Mouse (Mus musculus): Measurements from ENCODE around the gene Mlkl. TPM values are rescaled to one million over a fixed set of nuclear protein-coding genes. Genes with fewer than 3 reads are reported as not detected.
A peak's percentile ranks its signal among the peaks of the same experiment; 100 is the strongest.

Gene Mlkl
- polyA plus RNA-seq, 1 experiment from 2014 or later: 13.9 TPM

- ChIA-PET CTCF (no interaction called here), POLR2A (no interaction called here)
- H3K27me3 ChIP-seq: no peaks in the 10 kb centered on the region
- DNase-seq (ENCODE audit: low read depth, low spot score) (no peak), ATAC-seq (no peak)
- in situ Hi-C loops (cut with MboI; ENCODE audit: low pct_unique_long_range_greater_than_20kb): no loop called here
- no peak for TF ChIP-seq CTCF (IDR thresholded peaks at IDR 0.05)
These were observed 19.5 kb upstream of the Mlkl start for GRCm38 (mm10) chr8:111357433-111357832.

DNA sequence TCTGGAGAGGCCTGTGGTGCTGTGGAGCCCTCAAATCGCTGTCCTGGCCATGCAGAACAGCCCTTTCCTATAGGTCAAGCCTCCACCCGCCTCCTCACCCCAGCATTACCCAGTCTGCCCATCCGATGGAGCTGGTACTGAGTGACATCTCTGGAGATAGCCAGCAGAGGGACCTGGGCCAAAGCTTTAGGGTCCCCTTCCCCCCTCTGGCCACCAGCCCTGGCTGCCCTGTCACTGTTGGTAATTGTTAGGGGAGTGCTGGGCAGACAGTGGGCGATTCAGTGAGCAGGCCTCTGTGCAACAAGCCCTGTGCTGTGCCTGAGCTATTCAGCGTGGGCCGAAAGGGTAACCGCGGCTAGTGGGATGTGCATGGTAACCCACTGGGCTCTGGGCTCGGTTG lies 15.5 kb upstream of the Mlkl start:
- in situ Hi-C loops (cut with MboI; ENCODE audit: low pct_unique_long_range_greater_than_20kb): no loop called here
- DNase-seq (ENCODE audit: low read depth, low spot score) (no peak), ATAC-seq (no peak)
- ChIA-PET CTCF (interaction anchor here (1.3 to 1.6 kb wide), 2 partner anchors 10 to 86 kb away, joined by 5 to 6 read pairs; no protein-coding TSS in a partner anchor), POLR2A (interaction anchor here (0.7 kb wide), 1 partner anchor 244 kb away, joined by 8 read pairs; no protein-coding TSS in a partner anchor)
- H3K27me3 ChIP-seq: no peaks in the 10 kb centered on the region
- no peak for TF ChIP-seq CTCF (IDR thresholded peaks at IDR 0.05)

GRCm38 (mm10) chr8:111352289-111352688 lies 14.3 kb upstream of the Mlkl start:
- in situ Hi-C loops (cut with MboI; ENCODE audit: low pct_unique_long_range_greater_than_20kb): no loop called here
- DNase-seq (ENCODE audit: low read depth, low spot score): no peak
- H3K27me3 ChIP-seq: no peaks in the 10 kb centered on the region
- TF ChIP-seq CTCF (IDR thresholded peaks at IDR 0.05): no peak
- POLR2A ChIA-PET: no interaction called here
- CTCF ChIA-PET: interaction anchor here (1.6 kb wide), 1 partner anchor 9 kb away, joined by 6 read pairs; no protein-coding TSS in a partner anchor
- ATAC-seq: no peak

DNA sequence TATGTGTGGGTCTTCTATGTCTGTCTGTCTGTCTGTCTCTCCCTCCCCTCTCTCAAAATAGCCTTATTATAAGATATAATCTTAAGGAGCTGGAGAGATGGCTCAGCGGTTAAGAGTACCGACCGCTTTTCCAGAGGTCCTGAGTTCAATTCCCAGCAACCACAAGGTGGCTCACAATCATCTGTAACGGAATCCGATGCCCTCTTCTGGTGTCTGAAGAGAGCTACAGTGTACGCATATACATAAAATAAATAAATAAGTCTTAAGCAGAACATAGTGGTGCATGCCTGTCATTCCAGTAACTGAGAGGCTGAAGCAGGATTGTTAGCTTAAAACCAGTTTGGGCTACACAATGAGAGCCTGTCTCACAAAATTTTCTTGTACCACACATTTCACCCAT lies 12.6 kb upstream of the Mlkl start:
- no peak for ATAC-seq
- DNase-seq (ENCODE audit: low read depth, low spot score): no peak
- POLR2A ChIA-PET: no interaction called here
- in situ Hi-C loops (cut with MboI; ENCODE audit: low pct_unique_long_range_greater_than_20kb): no loop called here
- H3K27me3 ChIP-seq: no peaks in the 10 kb centered on the region
- no peak for TF ChIP-seq CTCF (IDR thresholded peaks at IDR 0.05)
- CTCF ChIA-PET: interaction anchor here (1.1 kb wide), 1 partner anchor 94 kb away, joined by 3 read pairs; no protein-coding TSS in a partner anchor

GRCm38 (mm10) chr8:111343225-111343624 lies 5.2 kb upstream of the Mlkl start:
- peak; percentile 98 for TF ChIP-seq CTCF (IDR thresholded peaks at IDR 0.05)
- ChIA-PET CTCF (interaction anchor here (0.8 to 2.7 kb wide), 13 partner anchors 10 to 104 kb away, joined by 3 to 29 read pairs (median 6); no protein-coding TSS in a partner anchor), POLR2A (interaction anchor here (0.7 kb wide), 1 partner anchor 97 kb away, joined by 3 read pairs; no protein-coding TSS in a partner anchor)
- ATAC-seq (peak; percentile 76), DNase-seq (ENCODE audit: low read depth, low spot score) (peak; percentile 10)
- H3K27me3 ChIP-seq: no peaks in the 10 kb centered on the region
- in situ Hi-C loops (cut with MboI; ENCODE audit: low pct_unique_long_range_greater_than_20kb): loop anchor here (5.0 to 10.0 kb wide), 3 partner anchors 94 to 322 kb away; no protein-coding TSS in a partner anchor

DNA sequence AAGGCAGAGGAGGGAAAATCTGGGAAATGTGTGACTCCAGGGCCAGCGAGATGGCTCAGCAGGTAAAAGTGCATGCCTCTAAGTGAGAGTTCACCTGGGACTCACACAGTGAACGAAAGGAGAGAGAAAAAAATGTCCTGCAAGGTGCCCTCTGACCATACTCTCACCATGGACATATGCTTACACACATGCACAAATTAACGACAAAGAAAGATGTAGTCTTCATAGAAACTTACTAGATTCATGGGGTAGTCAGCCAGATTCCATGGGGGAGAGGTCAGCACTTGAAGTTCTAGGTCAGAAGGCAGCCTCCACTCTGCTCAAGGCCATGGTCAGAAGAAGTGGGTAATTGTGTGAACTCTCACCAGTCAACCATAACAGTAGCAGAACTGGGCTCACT lies 2.2 kb upstream of the Mlkl start:
- ATAC-seq (no peak), DNase-seq (ENCODE audit: low read depth, low spot score) (no peak)
- CTCF ChIA-PET: interaction anchor here (0.9 kb wide), 1 partner anchor 10 kb away, joined by 3 read pairs; no protein-coding TSS in a partner anchor
- POLR2A ChIA-PET: no interaction called here
- in situ Hi-C loops (cut with MboI; ENCODE audit: low pct_unique_long_range_greater_than_20kb): loop anchor here (5.0 to 10.0 kb wide), 3 partner anchors 97 to 325 kb away; no protein-coding TSS in a partner anchor
- TF ChIP-seq CTCF (IDR thresholded peaks at IDR 0.05): no peak
- no peaks in the 10 kb centered on the region for H3K27me3 ChIP-seq

DNA sequence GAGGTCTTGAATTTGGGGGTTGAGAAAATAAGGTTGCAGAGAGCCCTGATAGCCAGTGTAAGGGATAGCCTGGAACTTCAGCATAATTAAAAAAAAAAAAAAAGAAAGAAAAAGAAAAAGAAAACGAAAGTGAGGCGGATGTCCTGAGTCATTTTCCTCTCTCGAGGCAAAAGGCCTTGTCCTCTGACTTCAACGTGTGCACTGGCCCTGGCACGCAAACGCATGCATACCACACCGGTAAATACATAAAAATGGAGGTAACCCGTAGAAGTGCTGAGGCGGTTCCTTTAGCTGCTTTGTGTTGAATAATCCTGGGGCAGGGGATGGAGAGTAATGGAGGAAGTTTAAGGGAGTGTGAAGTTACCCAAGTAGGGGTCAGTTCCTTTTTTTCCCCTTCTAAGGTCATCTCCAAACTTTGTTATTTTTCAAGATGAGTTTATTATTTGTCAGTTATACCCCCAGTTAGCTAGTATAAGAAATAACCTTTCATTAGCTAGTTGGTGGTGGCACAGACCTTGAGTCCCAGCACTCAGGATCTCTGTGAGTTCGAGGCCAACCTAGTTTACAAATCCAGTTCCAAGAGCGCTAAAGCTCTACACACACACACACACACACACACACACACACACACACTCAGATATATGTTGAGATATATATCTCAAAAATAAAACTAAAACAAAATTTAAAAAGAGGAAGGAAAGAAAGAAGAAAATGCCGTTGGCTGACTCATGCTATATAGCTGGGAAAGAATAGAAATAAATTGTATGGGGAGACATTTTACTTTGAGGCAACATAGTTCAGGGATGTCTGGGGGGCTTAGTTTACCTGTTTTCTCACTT lies 612 bp upstream of the Mlkl start:
- DNase-seq (ENCODE audit: low read depth, low spot score) (no peak), ATAC-seq (no peak)

GRCm38 (mm10) chr8:111337311-111337889 lies 577 bp downstream of the Mlkl start:
- CTCF ChIA-PET: interaction anchor here (1.0 kb wide), 1 partner anchor 21 kb away, joined by 3 read pairs; no protein-coding TSS in a partner anchor
- POLR2A ChIA-PET: no interaction called here
- no peaks in the 10 kb centered on the region for H3K27me3 ChIP-seq
- TF ChIP-seq CTCF (IDR thresholded peaks at IDR 0.05): no peak
- in situ Hi-C loops (cut with MboI; ENCODE audit: low pct_unique_long_range_greater_than_20kb): no loop called here
- ATAC-seq: peak; percentile 20
- no peak for DNase-seq (ENCODE audit: low read depth, low spot score)

More for the DNA sequence above, 612 bp upstream of the Mlkl start:
- ChIA-PET CTCF (interaction anchor here (0.7 to 1.6 kb wide), 4 partner anchors 22 to 104 kb away, joined by 3 to 5 read pairs (median 4); no protein-coding TSS in a partner anchor), POLR2A (interaction anchor here (0.7 kb wide), 1 partner anchor 84 kb away, joined by 3 read pairs; no protein-coding TSS in a partner anchor)
- no peak for TF ChIP-seq CTCF (IDR thresholded peaks at IDR 0.05)
- in situ Hi-C loops (cut with MboI; ENCODE audit: low pct_unique_long_range_greater_than_20kb): no loop called here
- no peaks in the 10 kb centered on the region for H3K27me3 ChIP-seq

- no peak for DNase-seq (ENCODE audit: low read depth, low spot score)
- H3K27me3 ChIP-seq: no peaks in the 10 kb centered on the region
- in situ Hi-C loops (cut with MboI; ENCODE audit: low pct_unique_long_range_greater_than_20kb): no loop called here
- peak; percentile 52 for TF ChIP-seq CTCF (IDR thresholded peaks at IDR 0.05)
- POLR2A ChIA-PET: no interaction called here
- ATAC-seq: no peak
- CTCF ChIA-PET: no interaction called here
These were observed 1.3 kb downstream of the Mlkl start for GRCm38 (mm10) chr8:111336692-111337091.

- no peak for ATAC-seq
- H3K27me3 ChIP-seq: peaks cover 9% of the 10 kb centered on the region
- CTCF ChIA-PET: no interaction called here
- TF ChIP-seq CTCF (IDR thresholded peaks at IDR 0.05): no peak
- DNase-seq (ENCODE audit: low read depth, low spot score): no peak
- POLR2A ChIA-PET: no interaction called here
- in situ Hi-C loops (cut with MboI; ENCODE audit: low pct_unique_long_range_greater_than_20kb): no loop called here
These were observed 12.7 kb downstream of the Mlkl start for GRCm38 (mm10) chr8:111325222-111325790.

Measured in Patski (cell line).